Mouse (Mus musculus): Measurements from ENCODE around the gene Gm8246. TPM values are rescaled to one million over a fixed set of nuclear protein-coding genes. Genes with fewer than 3 reads are reported as not detected.
"Not testable (repeated sequence)": the region's sequence is repeated elsewhere in the genome, so short reads cannot be mapped to it uniquely, and the experiment has no call there.

Gm8246 gene
- not detected in 2 replicates for polyA plus RNA-seq (2015; fragmentation: Nextera tagmentation; extraction: Ambion mirVana)

- not testable (repeated sequence) for H3K27ac ChIP-seq; ATAC-seq (ENCODE audit: insufficient read depth, low FRiP score, low read depth); H3K9me3 ChIP-seq; H3K36me3 ChIP-seq; H3K4me1 ChIP-seq; H3K4me3 ChIP-seq (replicated peaks); H3K9ac ChIP-seq; H3K4me2 ChIP-seq; H3K27me3 ChIP-seq (replicated peaks)
- no CpG with 5 or more reads among the region's 3 CpGs for WGBS
Observed at GRCm38 (mm10) chr14:5477730-5478129, at the start of gene Gm8246. Gene Gm8246 (minus strand): TSS chr14:5477830.

- H3K4me2 ChIP-seq: not testable (repeated sequence)
- WGBS: no CpG with 5 or more reads among the region's 35 CpGs
Observed at GRCm38 (mm10) chr14:5501374-5501773, 23.7 kb upstream of the Gm8246 start, which contains the start of gene Gm3488. Gene Gm3488 (plus strand): TSS chr14:5501674.

GRCm38 (mm10) chr14:5483907-5484306 lies 6.3 kb upstream of the Gm8246 start, which contains the start of gene Gm3187:
Gene Gm3187 (plus strand): TSS chr14:5484207.
- not testable (repeated sequence) for H3K27me3 ChIP-seq (replicated peaks); H3K9ac ChIP-seq; ATAC-seq (ENCODE audit: insufficient read depth, low FRiP score, low read depth); H3K9me3 ChIP-seq; H3K36me3 ChIP-seq; H3K4me1 ChIP-seq; H3K4me3 ChIP-seq (replicated peaks); H3K4me2 ChIP-seq; H3K27ac ChIP-seq
- WGBS: 77% methylated on average over 5 of the region's 5 CpGs

More at GRCm38 (mm10) chr14:5501374-5501773, 23.7 kb upstream of the Gm8246 start, which contains the start of gene Gm3488:
- H3K27me3 ChIP-seq (replicated peaks); ATAC-seq (ENCODE audit: insufficient read depth, low FRiP score, low read depth); H3K36me3 ChIP-seq; H3K9me3 ChIP-seq; H3K4me1 ChIP-seq; H3K27ac ChIP-seq; H3K9ac ChIP-seq; H3K4me3 ChIP-seq (replicated peaks): not testable (repeated sequence)

GRCm38 (mm10) chr14:5460469-5460868 lies 17.2 kb downstream of the Gm8246 start:
- H3K4me1 ChIP-seq; H3K4me2 ChIP-seq; H3K27ac ChIP-seq; ATAC-seq (ENCODE audit: insufficient read depth, low FRiP score, low read depth); H3K27me3 ChIP-seq (replicated peaks); H3K36me3 ChIP-seq; H3K9me3 ChIP-seq; H3K9ac ChIP-seq; H3K4me3 ChIP-seq (replicated peaks): not testable (repeated sequence)
- no CpG with 5 or more reads among the region's 19 CpGs for WGBS

- not testable (repeated sequence) for H3K36me3 ChIP-seq; H3K9me3 ChIP-seq; ATAC-seq (ENCODE audit: insufficient read depth, low FRiP score, low read depth); H3K9ac ChIP-seq; H3K4me3 ChIP-seq (replicated peaks); H3K27me3 ChIP-seq (replicated peaks); H3K27ac ChIP-seq; H3K4me2 ChIP-seq; H3K4me1 ChIP-seq
- no CpG with 5 or more reads among the region's 3 CpGs for WGBS
Observed at GRCm38 (mm10) chr14:5455367-5455766, 22.3 kb downstream of the Gm8246 start, which contains the start of gene Gm3194. Gene Gm3194 (minus strand): TSS chr14:5455467.

Other genes with a start within 250 kb of the Gm8246 start
- not detected in 2 replicates for gene Gm3526, start 217.2 kb downstream of the Gm8246 start, polyA plus RNA-seq (2015; fragmentation: Nextera tagmentation; extraction: Ambion mirVana)
- not detected in 2 replicates for gene Gm3542, start 142.9 kb downstream of the Gm8246 start, polyA plus RNA-seq (2015; fragmentation: Nextera tagmentation; extraction: Ambion mirVana)
- gene Gm3500, start 88.8 kb downstream of the Gm8246 start, polyA plus RNA-seq (2015; fragmentation: Nextera tagmentation; extraction: Ambion mirVana): 0.09 and 0.37 TPM in 2 replicates
- gene Gm3194, start 22.4 kb downstream of the Gm8246 start, polyA plus RNA-seq (2015; fragmentation: Nextera tagmentation; extraction: Ambion mirVana): 0.58 and 0.61 TPM in 2 replicates
- not detected in 2 replicates for gene Gm3187, start 6.4 kb upstream of the Gm8246 start, polyA plus RNA-seq (2015; fragmentation: Nextera tagmentation; extraction: Ambion mirVana)
- 0.55 and 0.62 TPM in 2 replicates for gene Gm3488, start 23.8 kb upstream of the Gm8246 start, polyA plus RNA-seq (2015; fragmentation: Nextera tagmentation; extraction: Ambion mirVana)
- not detected in 2 replicates for gene Gm3532, start 60.7 kb upstream of the Gm8246 start, polyA plus RNA-seq (2015; fragmentation: Nextera tagmentation; extraction: Ambion mirVana)
- gene Gm8265, start 155.2 kb upstream of the Gm8246 start, polyA plus RNA-seq (2015; fragmentation: Nextera tagmentation; extraction: Ambion mirVana): not detected in 2 replicates
- gene Gm9603, start 209.6 kb upstream of the Gm8246 start, polyA plus RNA-seq (2015; fragmentation: Nextera tagmentation; extraction: Ambion mirVana): not detected in 2 replicates

Data from stomach, embryonic 15.5 days (tissue).